Mouse (Mus musculus): ENCODE results near the gene Sh3rf3. TPM values are rescaled to one million over a fixed set of nuclear protein-coding genes. Genes with fewer than 3 reads are reported as not detected.
"Not testable (repeated sequence)": the region's sequence is repeated elsewhere in the genome, so short reads cannot be mapped to it uniquely, and the experiment has no call there.

The Sh3rf3 gene
- polyA plus RNA-seq, 1 experiment from 2014 or later, result 1.0 TPM

DNA sequence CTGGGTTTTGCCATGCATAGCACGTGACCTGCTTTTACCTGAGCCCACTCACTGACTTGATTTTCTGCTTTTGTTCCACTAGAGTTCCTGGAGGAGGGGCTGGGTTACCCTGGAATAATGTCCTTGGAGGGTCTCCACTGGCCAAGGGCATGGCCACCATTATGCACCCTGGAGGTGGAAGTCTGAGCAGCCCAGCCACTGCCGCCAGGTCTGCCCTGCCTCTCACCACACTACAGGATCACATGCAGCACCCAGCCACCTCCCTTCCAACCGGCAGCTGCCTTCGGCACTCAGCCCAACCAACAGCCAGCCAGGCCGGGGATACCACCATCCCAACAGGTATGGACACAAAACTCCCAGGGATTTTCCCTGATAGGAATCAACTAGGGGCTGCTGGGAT lies 273.4 kb downstream of the Sh3rf3 start:
- WGBS, result 91% methylated on average over 5 of the region's 5 CpGs
- Histone ChIP-seq H3K27me3 (ENCODE audit: control insufficient read depth, insufficient read depth, low read length) (no peaks in the 10 kb centered on the region), H3K9ac (ENCODE audit: low read depth, low read length) (no peak overlapping the region), H3K27ac (ENCODE audit: low read depth, low read length) (no peak overlapping the region), H3K36me3 (ENCODE audit: control insufficient read depth, insufficient read depth, low read length) (no peaks in the 10 kb centered on the region), H3K4me2 (replicated peaks; ENCODE audit: low read depth, low read length) (no peak overlapping the region), H3K4me3 (ENCODE audit: low read depth, low read length) (no peak overlapping the region), H3K9me3 (ENCODE audit: control insufficient read depth, low read length) (no peaks in the 10 kb centered on the region), H3K4me1 (replicated peaks; ENCODE audit: control insufficient read depth, insufficient read depth, low read length) (peaks cover 8% of the 10 kb centered on the region)
- DNase-seq (ENCODE audit: low spot score), result no peak
- no peak for ATAC-seq (ENCODE audit: low FRiP score)

DNA sequence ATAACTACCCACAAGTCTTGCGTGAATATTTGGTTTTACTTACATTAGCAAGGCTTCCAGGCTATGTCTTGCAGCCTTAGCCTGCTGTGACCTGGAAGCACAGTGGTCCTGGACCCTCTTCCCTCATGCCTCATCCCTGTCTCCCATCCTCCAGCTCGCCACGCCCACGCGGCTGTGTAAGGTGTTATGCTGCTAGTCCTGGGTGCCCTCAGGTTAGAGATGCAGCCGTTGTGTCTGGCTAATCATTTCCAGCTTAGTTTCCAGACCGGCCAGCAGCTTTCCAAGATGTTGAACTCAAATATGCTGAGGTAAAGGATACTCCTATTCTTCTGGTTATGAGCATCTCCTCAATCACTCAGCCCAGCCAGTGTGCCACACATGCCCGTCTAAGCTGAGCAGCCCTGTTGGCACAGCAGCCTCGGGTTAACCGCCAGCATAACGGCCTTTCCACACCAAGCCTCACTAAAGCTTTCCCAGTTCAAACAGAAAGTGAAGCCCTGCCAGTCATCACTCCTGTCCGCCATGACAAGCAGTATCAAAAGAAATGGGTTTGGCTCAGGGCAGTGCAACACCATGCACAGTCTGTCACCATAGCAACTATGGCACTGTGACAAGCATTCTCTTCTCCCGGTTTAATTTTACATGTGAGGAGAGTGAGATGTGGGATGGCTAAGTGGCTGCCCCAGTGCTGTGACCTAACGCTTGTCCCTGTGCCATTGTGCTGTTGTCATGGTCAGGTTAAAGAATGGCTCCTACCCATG lies 276.9 kb downstream of the Sh3rf3 start:
- peak overlapping the region; percentile 74 for H3K27ac ChIP-seq (ENCODE audit: low read depth, low read length)
- no peak overlapping the region for H3K9ac ChIP-seq (ENCODE audit: low read depth, low read length)
- 52% methylated on average over 14 of the region's 14 CpGs for WGBS

DNA sequence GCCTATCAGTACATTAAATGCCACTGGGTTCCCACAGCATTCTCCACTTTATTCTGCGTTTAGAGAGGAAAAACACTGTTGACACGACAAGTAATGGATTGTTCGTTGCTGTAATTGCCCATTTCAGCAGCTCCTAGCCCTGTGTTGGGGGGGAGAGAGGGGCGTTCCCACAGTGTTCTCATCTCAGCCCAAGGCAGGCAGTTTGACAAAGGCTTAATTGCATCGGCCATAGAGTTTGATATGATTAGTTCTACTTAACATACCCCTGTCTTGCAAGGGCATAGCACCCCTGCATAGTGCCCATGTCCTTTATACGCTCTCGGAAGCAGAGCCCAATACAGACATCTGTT lies 277.4 kb downstream of the Sh3rf3 start:
- Histone ChIP-seq H3K27ac (ENCODE audit: low read depth, low read length) (peak overlapping the region; percentile 74; the same call in 1 of the 2 replicates), H3K4me3 (ENCODE audit: low read depth, low read length) (no peak overlapping the region), H3K9ac (ENCODE audit: low read depth, low read length) (no peak overlapping the region), H3K36me3 (ENCODE audit: control insufficient read depth, insufficient read depth, low read length) (no peaks in the 10 kb centered on the region), H3K4me1 (replicated peaks; ENCODE audit: control insufficient read depth, insufficient read depth, low read length) (peaks cover 9% of the 10 kb centered on the region), H3K4me2 (replicated peaks; ENCODE audit: low read depth, low read length) (no peak overlapping the region), H3K27me3 (ENCODE audit: control insufficient read depth, insufficient read depth, low read length) (no peaks in the 10 kb centered on the region), H3K9me3 (ENCODE audit: control insufficient read depth, low read length) (no peaks in the 10 kb centered on the region)
- ATAC-seq (ENCODE audit: low FRiP score) (peak; percentile 86; the same call in 1 of the 2 replicates), DNase-seq (ENCODE audit: low spot score) (no peak)
- WGBS, result 32% methylated on average over 7 of the region's 7 CpGs

More for the DNA sequence above, 276.9 kb downstream of the Sh3rf3 start:
- H3K4me3 ChIP-seq (ENCODE audit: low read depth, low read length), result no peak overlapping the region
- peaks cover 9% of the 10 kb centered on the region for H3K4me1 ChIP-seq (replicated peaks; ENCODE audit: control insufficient read depth, insufficient read depth, low read length)
- ATAC-seq (ENCODE audit: low FRiP score), result peak; percentile 95
- H3K4me2 ChIP-seq (replicated peaks; ENCODE audit: low read depth, low read length), result no peak overlapping the region
- DNase-seq (ENCODE audit: low spot score), result peak; percentile 74
- no peaks in the 10 kb centered on the region for H3K36me3 ChIP-seq (ENCODE audit: control insufficient read depth, insufficient read depth, low read length)
- no peaks in the 10 kb centered on the region for H3K9me3 ChIP-seq (ENCODE audit: control insufficient read depth, low read length)
- no peaks in the 10 kb centered on the region for H3K27me3 ChIP-seq (ENCODE audit: control insufficient read depth, insufficient read depth, low read length)

DNA sequence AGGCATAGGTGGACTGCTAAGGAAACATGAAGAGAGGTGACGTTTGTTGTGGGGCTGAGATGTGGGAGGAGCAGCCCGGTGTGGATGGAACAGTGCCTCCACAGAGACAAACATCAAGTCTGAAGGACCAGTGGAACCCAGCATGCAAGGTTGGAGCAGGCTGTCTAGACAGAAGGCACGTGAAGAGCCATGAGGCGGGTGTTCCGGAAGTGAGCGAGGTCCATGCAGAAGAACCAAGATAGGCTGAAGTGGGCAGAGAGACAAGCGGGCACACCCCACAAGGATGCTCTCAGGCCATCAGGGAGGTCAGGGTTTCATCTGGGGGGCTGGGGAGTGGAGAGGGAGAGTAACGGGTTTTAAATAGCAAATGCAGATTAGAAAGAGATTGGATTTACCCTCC lies 278.4 kb downstream of the Sh3rf3 start:
- no peak for DNase-seq (ENCODE audit: low spot score)
- Histone ChIP-seq H3K9ac (ENCODE audit: low read depth, low read length) (no peak overlapping the region), H3K36me3 (ENCODE audit: control insufficient read depth, insufficient read depth, low read length) (no peaks in the 10 kb centered on the region), H3K4me3 (ENCODE audit: low read depth, low read length) (no peak overlapping the region), H3K9me3 (ENCODE audit: control insufficient read depth, low read length) (no peaks in the 10 kb centered on the region), H3K4me1 (replicated peaks; ENCODE audit: control insufficient read depth, insufficient read depth, low read length) (peaks cover 9% of the 10 kb centered on the region), H3K27me3 (ENCODE audit: control insufficient read depth, insufficient read depth, low read length) (no peaks in the 10 kb centered on the region), H3K27ac (ENCODE audit: low read depth, low read length) (no peak overlapping the region), H3K4me2 (replicated peaks; ENCODE audit: low read depth, low read length) (no peak overlapping the region)
- WGBS, result 86% methylated on average over 8 of the region's 8 CpGs
- ATAC-seq (ENCODE audit: low FRiP score), result no peak

DNA sequence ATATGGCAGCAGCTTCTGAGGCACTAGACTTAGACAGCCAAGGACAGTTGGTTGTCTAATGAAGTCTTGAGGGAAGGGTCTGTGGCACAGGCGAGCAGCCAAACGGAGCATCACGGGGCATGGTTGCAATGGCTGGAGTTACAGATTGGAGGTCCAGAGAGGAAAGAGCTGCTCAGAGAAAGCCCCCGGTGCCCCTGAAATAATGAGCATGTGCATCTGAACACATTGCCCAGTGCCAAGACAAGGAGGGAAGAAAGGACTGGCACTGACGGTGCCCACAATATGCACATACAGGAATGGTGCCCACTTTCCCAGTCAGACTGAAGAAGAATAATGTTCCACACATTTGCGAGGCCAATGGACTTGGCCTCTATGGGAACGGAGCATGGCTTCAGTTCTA lies 278.8 kb downstream of the Sh3rf3 start:
- Histone ChIP-seq H3K9ac (ENCODE audit: low read depth, low read length) (no peak overlapping the region), H3K27me3 (ENCODE audit: control insufficient read depth, insufficient read depth, low read length) (no peaks in the 10 kb centered on the region), H3K27ac (ENCODE audit: low read depth, low read length) (no peak overlapping the region), H3K4me2 (replicated peaks; ENCODE audit: low read depth, low read length) (no peak overlapping the region), H3K4me1 (replicated peaks; ENCODE audit: control insufficient read depth, insufficient read depth, low read length) (peaks cover 9% of the 10 kb centered on the region), H3K4me3 (ENCODE audit: low read depth, low read length) (no peak overlapping the region), H3K9me3 (ENCODE audit: control insufficient read depth, low read length) (no peaks in the 10 kb centered on the region), H3K36me3 (ENCODE audit: control insufficient read depth, insufficient read depth, low read length) (no peaks in the 10 kb centered on the region)
- DNase-seq (ENCODE audit: low spot score) (no peak), ATAC-seq (ENCODE audit: low FRiP score) (no peak)
- WGBS, result 87% methylated on average over 7 of the region's 7 CpGs

DNA sequence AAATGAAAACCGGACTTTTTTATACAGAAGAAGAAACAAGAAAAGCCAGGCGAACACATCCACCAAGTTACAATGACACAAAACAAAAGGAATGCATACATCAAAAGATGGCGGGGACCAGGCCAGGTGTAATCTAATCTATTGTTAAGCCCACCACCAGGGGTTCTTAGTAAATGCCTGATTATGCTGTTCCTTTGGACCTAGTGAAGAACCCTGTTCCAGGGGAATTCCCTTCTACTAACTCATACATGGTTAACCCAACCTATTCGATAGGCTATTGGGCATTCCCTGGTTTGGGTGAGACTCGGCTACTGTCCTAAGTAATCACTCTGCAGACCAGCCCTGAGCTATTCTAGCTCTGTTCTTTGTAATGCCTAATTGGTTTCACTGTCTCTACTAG lies 289.9 kb downstream of the Sh3rf3 start:
- H3K27me3 ChIP-seq (ENCODE audit: control insufficient read depth, insufficient read depth, low read length); H3K27ac ChIP-seq (ENCODE audit: low read depth, low read length); H3K4me1 ChIP-seq (replicated peaks; ENCODE audit: control insufficient read depth, insufficient read depth, low read length); H3K4me2 ChIP-seq (replicated peaks; ENCODE audit: low read depth, low read length); ATAC-seq (ENCODE audit: low FRiP score); H3K9me3 ChIP-seq (ENCODE audit: control insufficient read depth, low read length); H3K4me3 ChIP-seq (ENCODE audit: low read depth, low read length); H3K36me3 ChIP-seq (ENCODE audit: control insufficient read depth, insufficient read depth, low read length); H3K9ac ChIP-seq (ENCODE audit: low read depth, low read length); DNase-seq (ENCODE audit: low spot score): not testable (repeated sequence)
- 89% methylated on average over 5 of the region's 5 CpGs for WGBS

DNA sequence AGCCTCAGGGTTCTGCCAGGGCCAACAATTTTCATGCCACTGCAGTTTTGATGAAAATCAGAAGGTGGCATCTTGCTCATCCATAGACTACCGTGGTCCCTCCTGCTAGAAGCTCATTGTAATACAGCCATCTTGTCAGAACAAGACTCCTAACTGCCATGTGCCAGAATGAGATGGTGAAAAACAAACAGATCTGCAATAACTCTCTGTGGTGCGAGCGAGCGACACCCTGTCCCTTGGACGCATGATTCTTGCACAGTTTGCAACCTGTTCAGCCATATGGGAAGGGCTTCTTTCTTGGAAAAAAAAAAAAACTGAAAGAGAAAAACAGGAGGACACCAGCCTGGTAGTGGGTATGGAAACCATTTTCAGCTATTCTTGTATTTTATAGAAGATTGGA lies 291.5 kb downstream of the Sh3rf3 start:
- no peaks in the 10 kb centered on the region for H3K36me3 ChIP-seq (ENCODE audit: control insufficient read depth, insufficient read depth, low read length)
- H3K4me1 ChIP-seq (replicated peaks; ENCODE audit: control insufficient read depth, insufficient read depth, low read length), result no peaks in the 10 kb centered on the region
- H3K4me3 ChIP-seq (ENCODE audit: low read depth, low read length), result no peak overlapping the region
- WGBS, result 93% methylated on average over 5 of the region's 5 CpGs
- no peaks in the 10 kb centered on the region for H3K9me3 ChIP-seq (ENCODE audit: control insufficient read depth, low read length)
- H3K9ac ChIP-seq (ENCODE audit: low read depth, low read length), result no peak overlapping the region
- no peak for ATAC-seq (ENCODE audit: low FRiP score)
- no peaks in the 10 kb centered on the region for H3K27me3 ChIP-seq (ENCODE audit: control insufficient read depth, insufficient read depth, low read length)
- no peak overlapping the region for H3K4me2 ChIP-seq (replicated peaks; ENCODE audit: low read depth, low read length)
- no peak for DNase-seq (ENCODE audit: low spot score)
- no peak overlapping the region for H3K27ac ChIP-seq (ENCODE audit: low read depth, low read length)

DNA sequence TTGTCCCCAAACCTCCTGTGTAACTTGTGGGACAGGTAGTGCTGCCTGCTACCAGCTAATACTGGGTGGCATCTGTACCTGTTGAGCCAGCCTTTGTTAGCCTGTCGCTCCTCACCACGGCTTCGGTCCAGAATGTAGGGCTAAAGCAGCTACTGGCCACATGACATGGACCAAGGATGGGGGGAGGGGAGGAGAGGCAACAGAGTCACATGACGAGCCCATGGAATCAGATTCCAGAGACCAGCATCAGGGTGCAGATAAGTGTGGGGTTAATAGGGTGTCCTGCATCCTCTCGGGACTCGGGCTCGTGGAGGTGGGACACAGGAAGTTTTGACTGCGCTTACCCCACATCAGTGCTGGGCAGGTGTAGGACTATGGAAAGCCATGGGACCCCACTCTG lies 292.7 kb downstream of the Sh3rf3 start:
- DNase-seq (ENCODE audit: low spot score) (no peak), ATAC-seq (ENCODE audit: low FRiP score) (no peak)
- no peak overlapping the region for H3K4me2 ChIP-seq (replicated peaks; ENCODE audit: low read depth, low read length)
- no peaks in the 10 kb centered on the region for H3K27me3 ChIP-seq (ENCODE audit: control insufficient read depth, insufficient read depth, low read length)
- H3K9me3 ChIP-seq (ENCODE audit: control insufficient read depth, low read length), result no peaks in the 10 kb centered on the region
- no peaks in the 10 kb centered on the region for H3K4me1 ChIP-seq (replicated peaks; ENCODE audit: control insufficient read depth, insufficient read depth, low read length)
- WGBS, result 87% methylated on average over 8 of the region's 8 CpGs
- H3K36me3 ChIP-seq (ENCODE audit: control insufficient read depth, insufficient read depth, low read length), result no peaks in the 10 kb centered on the region
- no peak overlapping the region for H3K9ac ChIP-seq (ENCODE audit: low read depth, low read length)
- H3K27ac ChIP-seq (ENCODE audit: low read depth, low read length), result no peak overlapping the region
- H3K4me3 ChIP-seq (ENCODE audit: low read depth, low read length), result no peak overlapping the region

DNA sequence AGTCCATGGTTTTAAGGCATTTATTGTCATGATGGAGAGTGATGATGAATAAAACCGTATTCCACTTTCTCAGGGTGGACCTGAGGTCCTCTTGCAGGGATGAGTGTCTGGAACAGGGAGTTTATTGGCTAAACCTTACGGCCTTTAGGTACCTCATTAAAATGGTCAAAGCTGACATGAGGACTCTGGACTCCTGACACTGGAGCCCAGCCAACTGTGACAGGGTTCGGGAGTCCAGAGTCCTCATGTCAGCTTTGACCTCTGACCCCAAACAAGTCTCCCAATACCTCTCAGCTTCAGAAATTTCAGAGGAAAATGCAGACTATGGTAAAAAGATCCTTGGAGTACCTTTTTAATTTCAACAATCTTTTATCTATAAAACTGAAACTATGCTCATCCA lies 293.5 kb downstream of the Sh3rf3 start:
- no peaks in the 10 kb centered on the region for H3K4me1 ChIP-seq (replicated peaks; ENCODE audit: control insufficient read depth, insufficient read depth, low read length)
- 85% methylated on average over 3 of the region's 3 CpGs for WGBS
- no peak overlapping the region for H3K4me2 ChIP-seq (replicated peaks; ENCODE audit: low read depth, low read length)
- DNase-seq (ENCODE audit: low spot score) (no peak), ATAC-seq (ENCODE audit: low FRiP score) (no peak)
- no peaks in the 10 kb centered on the region for H3K36me3 ChIP-seq (ENCODE audit: control insufficient read depth, insufficient read depth, low read length)
- H3K9ac ChIP-seq (ENCODE audit: low read depth, low read length), result no peak overlapping the region
- H3K27ac ChIP-seq (ENCODE audit: low read depth, low read length), result no peak overlapping the region
- no peaks in the 10 kb centered on the region for H3K27me3 ChIP-seq (ENCODE audit: control insufficient read depth, insufficient read depth, low read length)
- H3K4me3 ChIP-seq (ENCODE audit: low read depth, low read length), result no peak overlapping the region
- H3K9me3 ChIP-seq (ENCODE audit: control insufficient read depth, low read length), result no peaks in the 10 kb centered on the region

Measured in hindbrain, embryonic 11.5 days (tissue).